Mouse (Mus musculus): ENCODE results near the gene Hoxc12. TPM values are rescaled to one million over a fixed set of nuclear protein-coding genes. Genes with fewer than 3 reads are reported as not detected.

Gene Hoxc12
- polyA plus RNA-seq, 1 experiment from 2014 or later = not detected

GRCm38 (mm10) chr15:102967511-102968397 is 31.2 kb downstream of the Hoxc12 start:
- Histone ChIP-seq H3K27ac (ENCODE audit: low read length) (no peak overlapping the region), H3K4me2 (ENCODE audit: low read depth, low read length) (no peak overlapping the region), H3K27me3 (ENCODE audit: control insufficient read depth, insufficient read depth, low read depth, low read length) (peaks cover 99% of the 10 kb centered on the region), H3K9ac (ENCODE audit: low read length) (no peak overlapping the region), H3K4me1 (replicated peaks; ENCODE audit: control insufficient read depth, insufficient read depth, low read length) (peaks cover 4% of the 10 kb centered on the region; the same call in 1 of the 2 replicates), H3K9me3 (ENCODE audit: control insufficient read depth, low read length) (no peaks in the 10 kb centered on the region), H3K36me3 (ENCODE audit: control insufficient read depth, insufficient read depth, low read length) (no peaks in the 10 kb centered on the region), H3K4me3 (ENCODE audit: low read length) (no peak overlapping the region)
- ATAC-seq (ENCODE audit: low read depth) = no peak
- 2% methylated on average over 34 of the region's 34 CpGs for WGBS

GRCm38 (mm10) chr15:102969296-102969695 is 32.7 kb downstream of the Hoxc12 start:
- 35% methylated on average over 1 of the region's 1 CpGs for WGBS
- Histone ChIP-seq H3K27me3 (ENCODE audit: control insufficient read depth, insufficient read depth, low read depth, low read length) (peaks cover 99% of the 10 kb centered on the region), H3K4me2 (ENCODE audit: low read depth, low read length) (no peak overlapping the region), H3K4me1 (replicated peaks; ENCODE audit: control insufficient read depth, insufficient read depth, low read length) (peaks cover 4% of the 10 kb centered on the region; the same call in 1 of the 2 replicates), H3K4me3 (ENCODE audit: low read length) (no peak overlapping the region), H3K9me3 (ENCODE audit: control insufficient read depth, low read length) (no peaks in the 10 kb centered on the region), H3K27ac (ENCODE audit: low read length) (no peak overlapping the region), H3K9ac (ENCODE audit: low read length) (no peak overlapping the region), H3K36me3 (ENCODE audit: control insufficient read depth, insufficient read depth, low read length) (no peaks in the 10 kb centered on the region)
- ATAC-seq (ENCODE audit: low read depth) = no peak

- Histone ChIP-seq H3K27me3 (ENCODE audit: control insufficient read depth, insufficient read depth, low read depth, low read length) (peaks cover 98% of the 10 kb centered on the region), H3K27ac (ENCODE audit: low read length) (no peak overlapping the region), H3K4me2 (ENCODE audit: low read depth, low read length) (no peak overlapping the region), H3K9ac (ENCODE audit: low read length) (no peak overlapping the region), H3K4me3 (ENCODE audit: low read length) (no peak overlapping the region), H3K4me1 (replicated peaks; ENCODE audit: control insufficient read depth, insufficient read depth, low read length) (peaks cover 4% of the 10 kb centered on the region; the same call in 1 of the 2 replicates), H3K9me3 (ENCODE audit: control insufficient read depth, low read length) (no peaks in the 10 kb centered on the region), H3K36me3 (ENCODE audit: control insufficient read depth, insufficient read depth, low read length) (no peaks in the 10 kb centered on the region)
- under 1% methylated on average over 12 of the region's 12 CpGs for WGBS
- no peak for ATAC-seq (ENCODE audit: low read depth)
These were observed 34.2 kb downstream of the Hoxc12 start for GRCm38 (mm10) chr15:102970740-102971139.

- Histone ChIP-seq H3K4me3 (ENCODE audit: low read length) (no peak overlapping the region), H3K9me3 (ENCODE audit: control insufficient read depth, low read length) (no peaks in the 10 kb centered on the region), H3K9ac (ENCODE audit: low read length) (no peak overlapping the region), H3K4me2 (ENCODE audit: low read depth, low read length) (no peak overlapping the region), H3K36me3 (ENCODE audit: control insufficient read depth, insufficient read depth, low read length) (no peaks in the 10 kb centered on the region), H3K27ac (ENCODE audit: low read length) (no peak overlapping the region), H3K4me1 (replicated peaks; ENCODE audit: control insufficient read depth, insufficient read depth, low read length) (no peaks in the 10 kb centered on the region; the same call in 1 of the 2 replicates), H3K27me3 (ENCODE audit: control insufficient read depth, insufficient read depth, low read depth, low read length) (peaks cover 98% of the 10 kb centered on the region)
- under 1% methylated on average over 21 of the region's 21 CpGs for WGBS
- no peak for ATAC-seq (ENCODE audit: low read depth)
These were observed 35.7 kb downstream of the Hoxc12 start for GRCm38 (mm10) chr15:102972254-102972653.

- Histone ChIP-seq H3K4me2 (ENCODE audit: low read depth, low read length) (no peak overlapping the region), H3K27ac (ENCODE audit: low read length) (no peak overlapping the region), H3K36me3 (ENCODE audit: control insufficient read depth, insufficient read depth, low read length) (no peaks in the 10 kb centered on the region), H3K9ac (ENCODE audit: low read length) (no peak overlapping the region), H3K27me3 (ENCODE audit: control insufficient read depth, insufficient read depth, low read depth, low read length) (peaks cover 97% of the 10 kb centered on the region), H3K9me3 (ENCODE audit: control insufficient read depth, low read length) (no peaks in the 10 kb centered on the region), H3K4me3 (ENCODE audit: low read length) (no peak overlapping the region), H3K4me1 (replicated peaks; ENCODE audit: control insufficient read depth, insufficient read depth, low read length) (no peaks in the 10 kb centered on the region; the same call in 1 of the 2 replicates)
- no peak for ATAC-seq (ENCODE audit: low read depth)
- WGBS = 3% methylated on average over 6 of the region's 6 CpGs
These were observed 36.2 kb downstream of the Hoxc12 start for GRCm38 (mm10) chr15:102972753-102973152.

GRCm38 (mm10) chr15:102975034-102975433 is 38.5 kb downstream of the Hoxc12 start:
- Histone ChIP-seq H3K36me3 (ENCODE audit: control insufficient read depth, insufficient read depth, low read length) (no peaks in the 10 kb centered on the region), H3K4me2 (ENCODE audit: low read depth, low read length) (no peak overlapping the region), H3K9ac (ENCODE audit: low read length) (no peak overlapping the region), H3K9me3 (ENCODE audit: control insufficient read depth, low read length) (no peaks in the 10 kb centered on the region), H3K4me1 (replicated peaks; ENCODE audit: control insufficient read depth, insufficient read depth, low read length) (no peaks in the 10 kb centered on the region; the same call in 1 of the 2 replicates), H3K4me3 (ENCODE audit: low read length) (no peak overlapping the region), H3K27me3 (ENCODE audit: control insufficient read depth, insufficient read depth, low read depth, low read length) (peaks cover 99% of the 10 kb centered on the region), H3K27ac (ENCODE audit: low read length) (no peak overlapping the region)
- WGBS = 3% methylated on average over 7 of the region's 7 CpGs
- no peak for ATAC-seq (ENCODE audit: low read depth)

- Histone ChIP-seq H3K9me3 (ENCODE audit: control insufficient read depth, low read length) (no peaks in the 10 kb centered on the region), H3K9ac (ENCODE audit: low read length) (no peak overlapping the region), H3K4me3 (ENCODE audit: low read length) (no peak overlapping the region), H3K4me1 (replicated peaks; ENCODE audit: control insufficient read depth, insufficient read depth, low read length) (no peaks in the 10 kb centered on the region; the same call in 1 of the 2 replicates), H3K27me3 (ENCODE audit: control insufficient read depth, insufficient read depth, low read depth, low read length) (peaks cover 99% of the 10 kb centered on the region), H3K27ac (ENCODE audit: low read length) (no peak overlapping the region), H3K4me2 (ENCODE audit: low read depth, low read length) (no peak overlapping the region), H3K36me3 (ENCODE audit: control insufficient read depth, insufficient read depth, low read length) (no peaks in the 10 kb centered on the region)
- no peak for ATAC-seq (ENCODE audit: low read depth)
- 1% methylated on average over 21 of the region's 21 CpGs for WGBS
These were observed 39.1 kb downstream of the Hoxc12 start for GRCm38 (mm10) chr15:102975688-102976111.

GRCm38 (mm10) chr15:102976171-102976570 is 39.6 kb downstream of the Hoxc12 start, which contains the start of gene Hoxc9:
Gene Hoxc9 (plus strand): TSS chr15:102976439.
- H3K36me3 ChIP-seq (ENCODE audit: control insufficient read depth, insufficient read depth, low read length) = no peaks in the 10 kb centered on the region
- no peak within 1 kb of the TSS for H3K27ac ChIP-seq (ENCODE audit: low read length)
- no peaks in the 10 kb centered on the region for H3K9me3 ChIP-seq (ENCODE audit: control insufficient read depth, low read length)
- H3K27me3 ChIP-seq (ENCODE audit: control insufficient read depth, insufficient read depth, low read depth, low read length) = peaks cover 99% of the 10 kb centered on the region
- no peak within 1 kb of the TSS for H3K9ac ChIP-seq (ENCODE audit: low read length)
- ATAC-seq (ENCODE audit: low read depth) = no peak
- 4% methylated on average over 14 of the region's 20 CpGs for WGBS
- H3K4me1 ChIP-seq (replicated peaks; ENCODE audit: control insufficient read depth, insufficient read depth, low read length) = no peaks in the 10 kb centered on the region; the same call in 1 of the 2 replicates
- no peak within 1 kb of the TSS for H3K4me3 ChIP-seq (ENCODE audit: low read length)
- H3K4me2 ChIP-seq (ENCODE audit: low read depth, low read length) = 0 out of 2 replicates have a peak within 1 kb of the TSS, but pooled peaks have one; percentile 7

- 0 out of 2 replicates have a peak overlapping the region, but pooled peaks have one; percentile 7 for H3K4me2 ChIP-seq (ENCODE audit: low read depth, low read length)
- H3K27ac ChIP-seq (ENCODE audit: low read length) = no peak overlapping the region
- 2% methylated on average over 37 of the region's 37 CpGs for WGBS
- no peaks in the 10 kb centered on the region; the same call in 1 of the 2 replicates for H3K4me1 ChIP-seq (replicated peaks; ENCODE audit: control insufficient read depth, insufficient read depth, low read length)
- peaks cover 99% of the 10 kb centered on the region for H3K27me3 ChIP-seq (ENCODE audit: control insufficient read depth, insufficient read depth, low read depth, low read length)
- ATAC-seq (ENCODE audit: low read depth) = no peak
- no peaks in the 10 kb centered on the region for H3K9me3 ChIP-seq (ENCODE audit: control insufficient read depth, low read length)
- H3K9ac ChIP-seq (ENCODE audit: low read length) = no peak overlapping the region
- no peaks in the 10 kb centered on the region for H3K36me3 ChIP-seq (ENCODE audit: control insufficient read depth, insufficient read depth, low read length)
- no peak overlapping the region for H3K4me3 ChIP-seq (ENCODE audit: low read length)
These were observed 40.3 kb downstream of the Hoxc12 start for GRCm38 (mm10) chr15:102976631-102977422.
